Mouse (Mus musculus) heart, embryonic 11.5 days (tissue): ENCODE data around the gene Arpc4. TPM values are rescaled to one million over a fixed set of nuclear protein-coding genes. Genes with fewer than 3 reads are reported as not detected.

ENCODE experiments used
- ATAC-seq: fragments of 200-750 bp; cut with Nextera tagmentation; replicated peaks from 2 replicates; pipeline ENCODE4 v1.8.0; 2017; ENCODE audit warnings: moderate library complexity; ENCODE audit not compliant: insufficient number of reproducible peaks, low FRiP score, low TSS enrichment
- H3K27ac ChIP-seq: fragments of 300-500 bp; sonication (generic); 2 replicates; pipeline ENCODE4 v1.5.1; 2014; ENCODE audit warnings: mild to moderate bottlenecking, low read depth, low read length
- H3K27me3 ChIP-seq: fragments of 300-500 bp; sonication (generic); 2 replicates; pipeline ENCODE4 v1.6.1; 2014; ENCODE audit warnings: mild to moderate bottlenecking, low read length, mixed read lengths; ENCODE audit not compliant: control insufficient read depth, insufficient read depth
- H3K36me3 ChIP-seq: fragments of 300-500 bp; sonication (generic); 2 replicates; pipeline ENCODE4 v1.6.1; 2014; ENCODE audit warnings: mild to moderate bottlenecking, low read length, moderate library complexity, mixed read lengths; ENCODE audit not compliant: control insufficient read depth, insufficient read depth
- H3K4me1 ChIP-seq: fragments of 300-500 bp; sonication (generic); 2 replicates; pipeline ENCODE4 v1.6.1; 2014; ENCODE audit warnings: low read length; ENCODE audit not compliant: control insufficient read depth, insufficient read depth
- H3K4me2 ChIP-seq: fragments of 300-500 bp; sonication (generic); 2 replicates; pipeline ENCODE4 v1.6.1; 2014; ENCODE audit warnings: mild to moderate bottlenecking, moderate library complexity
- H3K4me3 ChIP-seq: fragments of 300-500 bp; sonication (generic); 2 replicates; pipeline ENCODE4 v1.5.1; 2014; ENCODE audit warnings: low read depth, low read length
- H3K9ac ChIP-seq: fragments of 300-500 bp; sonication (generic); 2 replicates; pipeline ENCODE4 v1.6.1; 2014; ENCODE audit warnings: mild to moderate bottlenecking, low read depth, low read length, moderate library complexity
- H3K9me3 ChIP-seq: fragments of 300-500 bp; sonication (generic); replicated peaks from 2 replicates; pipeline ENCODE4 v1.6.1; 2016; ENCODE audit warnings: low read length; ENCODE audit not compliant: control insufficient read depth
- WGBS: fragments of 180-500 bp; shearing (Covaris S2); extraction: QIAGEN DNeasy Blood & Tissue Kit; methylation state at CpG from one replicate; pipeline ENCODE4 v1.1.7; 2014; ENCODE audit not compliant: insufficient replicate concordance; 5-methylcytosine and 5-hydroxymethylcytosine counted together
- microRNA-seq: library from miRNA; unstranded; fragments of <30 nt; microRNA quantifications from one replicate; pipeline ENCODE4, GENCODE M21; 2016; ENCODE audit warnings: borderline number of aligned reads
- polyA plus RNA-seq: library from polyadenylated mRNA; unstranded; fragments of >200 nt; fragmentation: Nextera tagmentation; extraction: Ambion mirVana; gene quantifications from 2 replicates; pipeline ENCODE4 v1.2.1, GENCODE M21; 2014

The Arpc4 gene
- polyA plus RNA-seq, 1 experiment from 2014 or later: 166 TPM

DNA sequence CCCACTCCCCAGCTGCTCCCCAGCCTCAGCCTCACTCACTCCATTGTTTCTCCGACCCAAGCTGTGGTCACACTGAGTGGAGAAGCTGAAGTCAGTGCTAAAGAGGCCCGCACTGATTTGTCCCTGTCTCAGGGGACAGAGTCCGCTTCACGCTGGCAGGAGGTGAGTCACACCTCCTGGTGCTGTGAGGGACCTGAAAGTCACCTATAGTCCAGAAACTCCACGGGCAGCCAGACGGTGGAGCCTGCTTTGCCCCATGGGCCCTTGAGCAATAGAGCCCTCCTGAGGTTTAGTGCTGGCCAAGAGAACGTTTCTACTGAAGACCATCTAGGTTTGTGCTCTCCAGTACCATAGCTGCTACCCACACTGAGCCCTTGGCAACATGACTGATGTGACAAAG is 56.8 kb downstream of the Arpc4 start:
- Histone ChIP-seq H3K9me3 (no peaks in the 10 kb centered on the region), H3K4me3 (no peak overlapping the region), H3K4me2 (no peak overlapping the region), H3K27me3 (no peaks in the 10 kb centered on the region), H3K4me1 (no peaks in the 10 kb centered on the region), H3K9ac (no peak overlapping the region), H3K36me3 (no peaks in the 10 kb centered on the region), H3K27ac (no peak overlapping the region)
- WGBS: 68% methylated on average over 7 of the region's 7 CpGs
- ATAC-seq: no peak

DNA sequence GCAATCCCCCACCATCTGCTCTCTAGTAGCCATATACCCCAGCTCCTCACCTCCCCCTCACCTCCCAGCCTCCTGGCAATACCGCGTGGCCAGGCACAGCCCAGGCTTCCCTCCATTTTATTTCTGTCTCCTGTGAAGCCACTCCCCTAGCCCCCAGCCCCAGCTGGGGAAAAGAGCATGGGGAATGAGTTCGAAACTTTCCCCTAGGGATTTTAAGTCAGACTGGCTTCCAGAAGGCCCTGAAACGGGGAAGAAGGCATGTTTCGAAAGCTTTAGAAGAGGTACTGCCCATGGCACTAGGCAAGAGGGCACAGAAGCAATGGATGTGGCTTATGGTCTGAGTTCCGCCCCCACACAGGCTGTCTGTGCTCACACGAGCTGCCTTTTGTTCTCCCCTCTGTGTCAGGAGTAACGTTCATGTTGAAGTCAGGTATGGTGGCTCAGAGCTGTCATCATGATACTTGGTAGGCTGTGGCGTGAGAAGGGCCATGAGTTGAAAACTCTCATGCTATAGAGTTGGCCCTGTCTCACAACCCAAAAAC is 57.8 kb downstream of the Arpc4 start, which contains the start of gene Cidec:
TSS of gene Cidec (minus strand) at position 97 of the 542 bp plus-strand sequence.
- Histone ChIP-seq H3K4me1 (no peaks in the 10 kb centered on the region), H3K4me3 (no peak within 1 kb of the TSS), H3K27ac (no peak within 1 kb of the TSS), H3K36me3 (no peaks in the 10 kb centered on the region), H3K27me3 (no peaks in the 10 kb centered on the region), H3K9me3 (no peaks in the 10 kb centered on the region), H3K9ac (no peak within 1 kb of the TSS), H3K4me2 (no peak within 1 kb of the TSS)
- ATAC-seq: no peak
- 68% methylated on average over 9 of the region's 9 CpGs for WGBS

DNA sequence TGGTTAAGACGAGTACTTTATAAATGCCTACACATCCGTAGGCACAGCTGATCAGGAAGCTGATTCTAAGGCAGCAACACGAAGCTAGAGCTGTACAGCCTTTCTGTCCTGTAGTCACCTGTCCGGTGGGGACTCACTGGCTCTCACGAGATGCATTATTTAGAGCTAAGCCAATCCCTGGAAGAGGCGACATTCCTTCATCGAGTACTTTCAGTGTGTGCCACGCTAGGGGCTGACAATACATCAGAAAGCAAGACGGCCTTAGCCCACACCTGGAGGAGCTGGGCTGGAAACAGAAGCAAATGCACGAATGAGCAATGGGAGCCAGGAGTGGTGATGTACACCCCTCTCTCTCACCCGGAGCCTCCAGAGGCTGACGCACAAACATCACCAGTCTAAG is 59.2 kb downstream of the Arpc4 start:
- no peaks in the 10 kb centered on the region for H3K4me1 ChIP-seq
- 64% methylated on average over 12 of the region's 12 CpGs for WGBS
- H3K9me3 ChIP-seq: no peaks in the 10 kb centered on the region
- H3K9ac ChIP-seq: no peak overlapping the region
- H3K27me3 ChIP-seq: no peaks in the 10 kb centered on the region
- H3K36me3 ChIP-seq: no peaks in the 10 kb centered on the region
- H3K4me2 ChIP-seq: no peak overlapping the region
- no peak overlapping the region for H3K4me3 ChIP-seq
- H3K27ac ChIP-seq: no peak overlapping the region
- ATAC-seq: no peak

- no peak overlapping the region for H3K27ac ChIP-seq
- H3K9me3 ChIP-seq: no peaks in the 10 kb centered on the region
- no peak overlapping the region for H3K9ac ChIP-seq
- H3K27me3 ChIP-seq: no peaks in the 10 kb centered on the region
- no peak overlapping the region for H3K4me2 ChIP-seq
- ATAC-seq: no peak
- peaks cover 8% of the 10 kb centered on the region; the same call in 1 of the 2 replicates for H3K4me1 ChIP-seq
- 51% methylated on average over 12 of the region's 12 CpGs for WGBS
- no peaks in the 10 kb centered on the region for H3K36me3 ChIP-seq
- no peak overlapping the region for H3K4me3 ChIP-seq
Measured at GRCm38 (mm10) chr6:113438721-113439430, 61.0 kb downstream of the Arpc4 start.

Small RNA genes within 50 kb of the gene (microRNA-seq; reads per million reads assigned to microRNA genes)
- not detected for gene Gm24387

Other genes starting within 250 kb of the Arpc4 start
- 0.23 and 0.39 TPM in 2 replicates for gene Lhfpl4, start 182.7 kb upstream of the Arpc4 start, polyA plus RNA-seq
- gene Mtmr14, start 140.3 kb upstream of the Arpc4 start, polyA plus RNA-seq: 24.3 and 28.1 TPM in 2 replicates
- gene Cpne9, start 95.8 kb upstream of the Arpc4 start, polyA plus RNA-seq: 0.11 and 0.15 TPM in 2 replicates
- gene Brpf1, start 71.0 kb upstream of the Arpc4 start, polyA plus RNA-seq: 11.0 and 14.6 TPM in 2 replicates
- gene Ogg1, start 51.1 kb upstream of the Arpc4 start, polyA plus RNA-seq: 10.6 and 11.6 TPM in 2 replicates
- 106 and 109 TPM in 2 replicates for gene Camk1, start 34.1 kb upstream of the Arpc4 start, polyA plus RNA-seq
- gene Tada3, start 232 bp upstream of the Arpc4 start, polyA plus RNA-seq: 43.3 and 44.8 TPM in 2 replicates
- gene Ttll3, start 11.1 kb downstream of the Arpc4 start, polyA plus RNA-seq: 1.5 and 2.6 TPM in 2 replicates
- gene Rpusd3, start 41.2 kb downstream of the Arpc4 start, polyA plus RNA-seq: 15.9 and 21.2 TPM in 2 replicates
- gene Cidec, start 57.6 kb downstream of the Arpc4 start, polyA plus RNA-seq: not detected in 2 replicates
- gene Jagn1, start 64.5 kb downstream of the Arpc4 start, polyA plus RNA-seq: 58.9 and 65.8 TPM in 2 replicates
- 0.72 TPM in 2 replicates for gene Il17re, start 80.4 kb downstream of the Arpc4 start, polyA plus RNA-seq
- 2.6 and 3.1 TPM in 2 replicates for gene Il17rc, start 93.3 kb downstream of the Arpc4 start, polyA plus RNA-seq
- 31.1 and 37.2 TPM in 2 replicates for gene Creld1, start 105.2 kb downstream of the Arpc4 start, polyA plus RNA-seq
- gene Prrt3, start 123.8 kb downstream of the Arpc4 start, polyA plus RNA-seq: 0.23 and 0.27 TPM in 2 replicates
- gene Emc3, start 153.5 kb downstream of the Arpc4 start, polyA plus RNA-seq: 79.5 and 83.4 TPM in 2 replicates
- gene Fancd2, start 153.6 kb downstream of the Arpc4 start, polyA plus RNA-seq: 11.5 and 12.6 TPM in 2 replicates
- gene Fancd2os, start 222.6 kb downstream of the Arpc4 start, polyA plus RNA-seq: 0.41 and 0.57 TPM in 2 replicates
- 186 and 188 TPM in 2 replicates for gene Brk1, start 226.7 kb downstream of the Arpc4 start, polyA plus RNA-seq
- 31.2 and 40.9 TPM in 2 replicates for gene Vhl, start 245.8 kb downstream of the Arpc4 start, polyA plus RNA-seq